Mouse (Mus musculus): ENCODE results near the gene Chst8.

Chst8 gene

DNA sequence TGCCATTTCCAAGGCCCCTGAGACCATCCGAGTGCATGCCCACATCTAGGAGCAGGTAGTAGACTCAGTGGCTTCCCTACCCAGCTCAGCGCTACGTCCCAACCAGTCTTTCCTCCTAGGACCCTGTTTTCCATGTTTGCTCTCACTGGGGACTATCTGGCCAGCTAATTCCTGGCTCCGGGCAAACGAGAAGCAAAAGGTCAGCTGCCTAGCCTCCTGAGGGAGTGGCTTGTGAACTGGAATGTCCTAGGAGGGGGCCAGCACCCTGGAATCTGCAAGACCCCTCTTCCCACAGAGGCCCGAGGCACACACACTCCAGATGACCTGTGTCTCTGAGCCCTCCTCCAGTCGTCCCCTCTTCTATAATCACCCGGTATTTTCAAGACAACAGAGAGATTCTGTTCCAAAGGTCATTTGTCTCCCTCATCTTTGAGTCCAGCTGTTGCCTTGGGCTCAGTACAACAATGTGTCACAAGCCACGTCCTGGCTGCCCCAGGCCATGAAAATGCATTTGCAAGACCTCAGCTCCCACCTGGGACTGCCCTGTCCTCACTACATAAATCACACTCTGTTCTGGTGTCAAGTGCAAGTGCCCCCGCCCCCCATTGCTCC is 60.3 kb downstream of the Chst8 start:
- no peak for DNase-seq (ENCODE audit: low spot score in 2 of 2)

DNA sequence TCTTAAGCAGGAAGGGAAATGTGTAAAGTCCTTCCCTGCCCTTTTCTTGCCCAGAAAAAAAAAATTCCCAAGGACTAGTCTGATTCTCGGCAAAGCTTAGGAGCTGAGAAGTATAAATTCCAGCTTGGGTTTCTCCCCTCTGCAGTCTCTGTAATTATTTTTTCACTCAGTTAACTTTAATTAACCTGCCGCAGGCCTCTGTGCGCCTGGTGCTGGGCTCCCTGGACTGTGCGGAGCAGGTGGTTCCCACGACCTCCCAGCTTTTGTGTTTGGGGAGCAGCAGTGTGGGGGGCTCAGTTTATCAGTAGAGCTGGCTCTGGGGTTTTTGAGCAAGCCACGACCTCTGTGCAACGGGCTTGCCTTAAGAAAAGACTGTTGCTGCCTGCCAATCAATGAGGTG is 62.2 kb downstream of the Chst8 start:
- no peak for DNase-seq (ENCODE audit: low spot score in 2 of 2)

DNA sequence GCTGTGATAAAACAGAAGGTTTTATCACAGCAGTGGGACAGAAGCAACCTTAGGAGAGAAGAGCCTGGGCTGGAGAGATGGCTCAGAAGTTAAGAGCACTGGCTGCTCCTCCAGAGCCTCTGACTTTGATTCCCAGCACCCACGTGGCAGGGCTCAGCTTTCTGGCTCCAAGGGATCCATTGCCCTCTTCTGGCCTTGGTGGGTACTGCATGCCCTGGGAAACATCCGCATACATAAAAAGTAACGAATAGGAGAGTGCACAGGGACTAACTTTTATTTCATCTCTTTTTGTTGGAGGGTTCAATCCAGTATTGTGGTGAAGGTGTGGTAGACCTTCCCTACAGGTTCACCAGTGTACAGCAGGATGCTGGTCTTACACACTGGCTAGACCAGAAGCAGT is 62.8 kb downstream of the Chst8 start:
- DNase-seq (ENCODE audit: low spot score in 2 of 2): no peak

DNA sequence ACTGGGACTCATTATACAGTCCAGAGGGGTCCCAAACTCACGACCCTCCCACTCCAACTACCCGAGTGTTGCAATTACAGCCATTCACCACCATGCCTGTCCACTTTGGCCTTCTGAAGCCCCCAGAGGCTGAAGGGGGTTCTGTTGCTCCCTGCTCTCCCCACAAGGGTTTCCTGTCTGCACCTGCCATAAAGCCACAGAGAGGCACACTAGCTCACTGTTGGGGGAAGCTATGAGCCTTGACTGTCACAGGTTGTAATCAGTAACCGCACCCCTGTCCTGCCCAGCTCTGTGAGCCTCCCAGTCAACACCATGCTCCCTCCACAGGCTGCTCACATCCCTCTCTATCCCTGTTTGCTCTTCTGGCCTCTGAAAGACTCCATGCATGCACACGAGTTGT is 64.0 kb downstream of the Chst8 start:
- no peak for DNase-seq (ENCODE audit: low spot score in 2 of 2)

DNA sequence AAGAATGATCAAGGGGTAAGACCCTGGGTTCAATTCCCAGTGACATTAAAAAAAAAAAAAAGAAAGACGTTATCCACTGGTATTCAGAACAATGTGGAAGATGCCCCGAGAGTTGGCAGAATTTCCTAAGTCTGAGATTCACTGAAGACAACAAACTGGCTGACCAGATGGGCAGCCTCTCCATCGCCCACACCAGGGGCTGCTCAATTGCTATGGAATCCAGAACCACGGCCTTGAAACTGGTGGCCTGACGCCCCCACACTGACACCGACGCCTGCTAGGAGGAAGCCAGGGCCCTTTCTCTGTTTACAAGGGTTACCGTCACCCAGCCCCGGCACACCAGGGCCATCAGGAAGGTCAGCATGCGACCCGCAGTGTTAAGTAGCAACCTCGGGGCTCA is 64.8 kb downstream of the Chst8 start:
- peak; percentile 46 to 47 for DNase-seq (ENCODE audit: low spot score in 2 of 2)

DNA sequence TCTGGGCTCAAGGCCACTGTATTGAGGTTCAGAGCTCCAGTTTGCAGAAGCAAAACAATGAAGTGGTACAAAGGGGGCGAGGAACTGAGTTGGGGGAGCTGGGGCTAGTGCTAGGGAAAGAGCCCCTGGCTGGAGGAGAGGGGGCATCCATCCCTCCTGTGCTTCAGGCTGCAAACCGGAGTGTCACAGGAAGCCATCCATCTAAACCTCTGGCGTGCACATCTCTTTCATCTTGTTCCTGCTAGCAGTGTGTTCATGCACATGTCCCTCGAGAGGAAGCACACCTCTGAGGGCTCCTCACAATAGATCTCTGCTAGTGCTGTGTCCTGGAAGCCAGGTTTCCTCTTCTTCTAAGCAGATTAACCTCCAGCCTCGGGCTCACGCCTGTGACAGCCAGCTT is 65.9 kb downstream of the Chst8 start:
- DNase-seq (ENCODE audit: low spot score in 2 of 2): no peak

DNA sequence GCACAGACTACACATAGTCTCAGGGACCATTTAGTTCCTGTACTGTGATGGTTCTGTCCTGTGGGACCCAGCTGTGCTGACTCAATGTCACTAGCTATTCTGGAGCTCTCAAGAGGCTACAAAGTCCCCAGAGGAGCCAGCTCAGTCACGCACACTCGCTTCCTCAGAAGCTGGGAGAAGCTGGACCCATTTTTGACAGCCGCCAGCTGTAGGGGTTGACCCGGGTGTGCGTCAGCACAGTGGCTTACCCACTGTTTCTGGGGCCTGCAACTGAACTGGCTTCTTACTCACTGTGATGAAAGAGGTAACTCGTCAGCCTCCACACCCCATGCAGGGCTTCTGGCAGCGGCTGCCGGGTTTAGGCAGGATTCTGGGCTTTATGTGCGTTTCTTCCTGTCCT is 66.3 kb downstream of the Chst8 start:
- DNase-seq (ENCODE audit: low spot score in 2 of 2): no peak

DNA sequence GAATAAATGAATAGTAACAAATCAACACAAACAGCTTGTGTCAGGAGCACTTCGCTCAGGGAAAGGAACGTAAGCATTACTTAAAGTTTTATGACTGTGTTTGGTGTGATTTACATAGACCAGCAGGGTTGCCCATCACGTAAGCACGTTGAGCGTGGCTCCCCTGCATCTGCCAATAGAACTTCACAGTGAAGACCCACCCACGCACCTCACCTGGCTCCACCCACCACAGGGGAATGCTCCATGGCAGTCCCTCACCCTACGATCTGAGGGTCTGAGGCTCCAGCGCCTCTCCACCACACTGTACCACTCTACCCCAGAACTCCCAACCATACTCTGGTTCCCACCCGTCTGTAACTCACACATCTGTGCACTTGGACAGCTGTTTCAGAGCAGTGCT is 67.1 kb downstream of the Chst8 start:
- no peak for DNase-seq (ENCODE audit: low spot score in 2 of 2)

DNA sequence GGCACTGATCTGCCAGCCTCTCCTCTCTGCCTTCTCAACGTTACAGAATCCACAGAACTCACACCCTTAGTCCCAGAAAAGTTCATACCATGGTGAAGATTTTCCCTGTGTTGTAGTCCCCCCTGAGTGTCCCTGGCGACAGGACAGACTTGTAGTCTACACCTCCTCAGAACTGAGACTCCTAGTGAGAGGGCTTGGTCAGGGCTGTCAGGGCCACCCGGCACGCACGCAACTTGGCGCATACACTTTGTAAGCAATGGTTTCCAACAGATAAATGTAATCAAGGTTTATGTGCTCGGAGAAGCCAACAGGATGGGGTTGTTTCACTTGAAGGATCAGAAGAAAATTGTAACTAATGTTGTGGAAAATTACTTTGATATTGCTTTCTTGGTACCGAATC is 67.5 kb downstream of the Chst8 start:
- DNase-seq (ENCODE audit: low spot score in 2 of 2): no peak

DNA sequence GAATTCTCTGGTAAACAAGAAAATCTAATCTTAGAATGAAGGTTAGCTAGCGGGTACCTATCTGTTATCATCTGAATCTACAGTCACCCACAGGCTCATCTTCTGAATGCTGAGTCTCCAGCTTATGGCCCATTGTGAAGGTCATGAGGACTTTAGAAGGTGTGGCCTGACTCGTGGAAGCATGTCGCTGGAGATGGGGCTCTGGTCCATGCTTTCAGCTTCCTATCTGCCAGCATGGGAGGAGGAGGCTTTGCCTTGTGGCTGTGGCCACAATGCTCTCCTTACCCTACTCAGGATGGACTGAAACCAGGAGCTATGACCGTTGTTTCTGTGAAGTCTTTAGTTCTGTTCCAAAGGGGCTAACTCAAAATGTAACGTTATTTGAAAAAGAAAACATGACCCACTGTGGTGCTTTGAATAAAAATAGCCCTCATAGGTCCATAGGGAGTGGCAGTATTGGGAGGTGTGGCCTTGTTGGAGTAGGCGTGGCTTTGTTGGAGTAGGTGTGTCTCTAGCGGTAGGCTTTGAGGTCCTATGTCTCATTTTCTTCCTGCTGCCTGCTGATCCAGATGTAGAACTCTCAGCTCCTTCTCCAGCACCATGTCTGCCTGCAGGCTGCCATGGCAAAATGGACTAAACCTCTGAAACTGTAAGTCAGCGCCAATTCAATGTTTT is 69.0 kb downstream of the Chst8 start:
- DNase-seq (ENCODE audit: low spot score in 2 of 2): no peak

DNA sequence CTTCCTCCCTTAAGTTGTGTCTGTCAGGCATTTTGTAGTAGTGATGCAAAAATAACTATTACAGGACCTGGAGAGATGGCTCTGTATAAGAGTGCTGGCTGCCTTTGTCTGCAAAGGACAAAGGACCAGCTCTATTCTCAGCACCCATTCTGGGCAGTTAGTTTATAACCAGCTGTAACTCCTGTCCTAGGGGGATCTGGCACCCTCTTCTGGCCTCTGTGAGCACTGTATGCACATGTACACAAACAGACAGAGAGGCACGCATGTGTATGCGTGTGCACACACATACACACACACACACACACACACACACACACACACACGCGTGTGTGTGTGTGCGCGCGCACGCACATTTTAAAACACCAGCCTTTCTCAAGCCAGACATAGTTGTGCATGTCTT is 73.1 kb downstream of the Chst8 start:
- DNase-seq (ENCODE audit: low spot score in 2 of 2): no peak

DNA sequence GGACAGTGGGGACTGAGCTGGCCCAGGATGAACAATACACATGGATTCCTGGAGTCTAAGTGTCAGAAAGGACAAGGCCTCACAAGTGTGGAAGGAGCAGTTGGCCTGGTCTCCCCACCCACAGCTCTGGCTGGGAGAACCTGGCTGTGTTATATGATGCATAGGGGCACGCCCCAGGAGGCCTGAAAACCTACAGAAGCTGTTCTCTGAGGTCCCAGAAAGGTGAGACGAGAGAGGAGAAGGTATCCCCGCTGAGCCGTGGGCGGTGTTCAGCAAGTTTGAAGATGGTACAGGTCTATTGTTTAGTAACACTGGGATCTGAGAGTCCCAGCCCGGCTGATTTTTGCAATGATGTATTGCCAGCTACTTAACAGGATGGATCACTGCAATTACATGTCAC is 75.3 kb downstream of the Chst8 start:
- no peak for DNase-seq (ENCODE audit: low spot score in 2 of 2)

DNA sequence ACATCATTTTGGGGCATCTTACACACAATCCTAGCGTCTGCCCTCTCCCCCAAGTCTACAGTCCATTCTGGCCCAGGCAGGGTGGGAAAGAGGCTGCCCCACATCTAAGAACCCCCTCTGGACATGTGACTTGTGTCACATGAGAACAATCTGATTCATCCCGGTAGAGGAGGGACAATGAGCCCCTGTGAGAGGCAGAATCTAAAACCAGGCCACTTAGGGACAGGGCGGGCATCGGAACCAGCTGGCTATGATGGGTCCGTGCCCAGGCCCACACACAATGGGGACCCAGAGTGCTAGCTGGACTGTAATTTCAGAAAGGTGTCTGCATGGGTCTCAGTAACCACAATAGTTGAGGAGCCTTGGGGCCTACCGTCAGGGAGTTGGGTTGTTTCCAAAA is 78.2 kb downstream of the Chst8 start:
- DNase-seq (ENCODE audit: low spot score in 2 of 2): peak; percentile 40 to 61

DNA sequence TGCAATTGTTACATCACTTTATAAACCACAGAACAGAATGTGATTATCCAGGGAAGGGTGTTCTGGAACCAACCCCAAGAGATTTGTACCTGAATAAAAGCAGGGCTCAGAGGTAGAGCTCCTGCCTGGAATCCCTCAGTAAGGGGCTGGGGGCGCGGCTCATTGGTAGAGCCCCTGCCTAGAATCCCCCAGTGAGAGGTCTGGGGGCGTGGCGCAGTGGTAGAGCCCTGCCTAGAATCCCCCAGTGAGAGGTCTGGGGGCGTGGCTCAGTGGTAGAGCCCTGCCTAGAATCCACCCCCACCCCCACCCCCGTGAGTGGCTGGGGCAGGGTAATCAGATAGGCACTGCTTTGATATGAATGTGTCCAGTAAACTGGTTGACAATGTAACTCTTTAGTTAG is 83.6 kb downstream of the Chst8 start:
- DNase-seq (ENCODE audit: low spot score in 2 of 2): no peak

DNA sequence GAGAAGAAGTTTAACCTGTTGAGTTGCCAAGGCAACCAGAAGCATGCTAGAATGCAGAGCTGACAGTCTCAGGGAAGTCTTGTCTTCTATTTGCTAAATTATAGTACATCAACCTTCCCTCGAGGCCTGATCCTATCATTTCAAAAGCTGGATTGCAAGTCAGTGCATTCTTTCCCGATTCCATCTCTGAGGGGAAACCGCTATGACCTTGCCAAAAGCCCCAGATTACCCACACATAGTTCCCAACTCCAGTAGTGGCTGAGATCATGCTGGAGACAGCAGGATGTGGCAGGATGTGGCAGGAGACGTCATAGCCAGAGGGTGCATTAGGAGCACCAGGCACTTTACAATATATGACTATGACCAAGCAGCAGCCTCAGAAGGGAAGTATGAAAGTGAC is 87.3 kb downstream of the Chst8 start:
- no peak for DNase-seq (ENCODE audit: low spot score in 2 of 2)

DNA sequence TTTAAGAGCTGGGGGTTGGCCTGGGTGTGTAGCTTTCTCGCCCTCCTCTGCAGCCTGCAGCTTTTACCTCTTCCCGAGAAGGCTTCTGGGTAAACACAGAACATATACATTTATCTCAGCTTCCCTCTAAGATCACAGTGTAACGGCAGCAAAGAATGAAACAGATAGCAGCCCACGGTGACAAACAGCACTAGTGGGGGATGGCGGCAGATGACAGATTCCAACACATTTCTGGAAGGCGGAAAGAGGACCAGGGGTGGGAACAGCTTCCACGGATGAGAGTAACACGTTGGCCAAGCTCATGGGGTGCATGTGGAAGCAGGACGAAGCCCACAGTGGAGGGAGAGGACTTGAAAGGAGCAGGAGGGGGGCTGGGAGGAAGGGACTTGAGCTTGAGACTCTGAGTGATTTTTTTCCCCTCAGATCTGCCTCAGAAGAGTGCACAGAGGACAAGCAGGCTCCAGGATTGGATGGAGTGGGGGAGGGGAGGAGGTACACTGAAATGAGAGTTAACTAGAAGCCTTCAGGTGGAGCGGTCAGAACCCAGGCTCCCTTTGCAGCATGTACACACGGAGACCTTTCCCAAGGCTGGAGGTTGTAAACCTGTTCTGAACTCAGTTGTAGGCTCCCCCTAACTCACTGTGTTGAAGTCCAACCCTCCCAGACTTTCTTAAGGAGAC is 89.8 kb downstream of the Chst8 start:
- no peak for DNase-seq (ENCODE audit: low spot score in 2 of 2)

DNA sequence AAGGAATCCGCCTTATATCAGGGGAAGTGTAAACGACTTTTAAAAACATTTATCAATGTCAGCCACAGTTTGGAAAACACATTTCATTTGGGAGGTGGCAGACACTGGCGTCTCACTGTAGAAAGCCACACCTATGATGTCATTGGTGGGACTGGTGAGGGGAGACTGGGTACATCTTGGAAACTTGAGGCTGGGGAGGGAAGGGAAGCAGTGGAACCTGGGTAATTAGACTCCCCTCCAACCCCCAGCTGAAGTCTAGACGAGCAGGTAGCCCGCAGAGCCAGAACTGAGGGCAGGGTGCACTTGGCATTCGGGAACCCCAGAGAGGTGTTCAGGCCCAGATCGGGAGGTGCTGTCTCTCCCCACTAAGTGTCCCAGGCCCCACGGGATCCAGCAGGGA is 90.4 kb downstream of the Chst8 start:
- no peak for DNase-seq (ENCODE audit: low spot score in 2 of 2)

DNA sequence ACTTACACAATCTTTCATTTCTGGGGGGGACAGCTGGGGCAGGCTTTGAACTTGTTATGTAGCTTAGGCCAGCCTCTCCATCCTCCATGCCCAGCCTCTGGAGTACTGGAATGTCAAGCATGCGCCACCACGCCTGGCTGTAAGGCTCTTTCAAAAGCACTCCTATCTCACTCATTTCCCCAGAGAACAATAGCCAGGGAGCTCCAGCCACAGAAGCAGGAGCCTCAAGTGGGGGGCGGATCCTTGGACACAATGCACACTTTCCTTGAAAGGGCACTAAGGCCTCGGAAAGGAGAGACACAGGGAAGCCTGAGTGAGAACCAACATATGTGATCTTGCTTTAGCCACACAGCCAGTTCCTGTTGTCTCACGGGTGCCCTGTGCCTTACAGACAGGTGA is 90.9 kb downstream of the Chst8 start:
- no peak for DNase-seq (ENCODE audit: low spot score in 2 of 2)

DNA sequence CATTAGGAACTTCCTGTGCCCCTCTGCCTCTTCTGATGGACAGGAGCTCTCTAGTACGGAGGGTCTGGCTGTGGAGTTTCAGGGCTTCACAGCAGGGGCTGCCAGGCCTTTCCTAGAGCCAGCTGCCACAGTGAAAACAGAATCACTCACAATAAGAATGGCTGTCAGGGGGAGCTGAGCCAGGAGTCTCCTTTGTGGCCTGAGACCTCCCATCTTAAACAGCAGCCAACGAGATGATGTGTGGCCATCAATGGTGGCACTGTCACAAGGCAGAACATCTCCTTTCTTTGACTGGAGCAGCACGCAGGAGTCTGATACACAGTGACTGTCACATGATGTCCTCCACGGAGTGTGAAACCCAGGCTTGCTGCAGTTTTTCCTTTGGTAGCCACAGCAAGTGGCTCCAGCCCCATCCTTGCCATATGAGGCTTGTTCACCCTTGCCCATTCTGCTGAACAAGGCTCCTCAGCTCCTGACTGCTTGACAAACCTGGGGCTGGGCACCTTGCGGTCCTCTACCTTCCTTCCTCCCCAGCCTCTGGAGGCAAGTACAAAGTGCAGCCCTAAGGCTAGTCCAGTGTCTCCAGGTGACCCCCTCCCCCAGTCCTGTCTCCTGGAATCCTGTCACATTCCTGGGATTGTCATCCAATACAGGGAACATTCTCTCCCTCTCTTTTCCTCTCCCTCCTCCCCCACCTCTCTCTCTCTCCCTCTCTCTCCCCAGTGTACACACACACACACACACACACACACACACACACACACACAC is 91.4 kb downstream of the Chst8 start:
- DNase-seq (ENCODE audit: low spot score in 2 of 2): no peak

DNA sequence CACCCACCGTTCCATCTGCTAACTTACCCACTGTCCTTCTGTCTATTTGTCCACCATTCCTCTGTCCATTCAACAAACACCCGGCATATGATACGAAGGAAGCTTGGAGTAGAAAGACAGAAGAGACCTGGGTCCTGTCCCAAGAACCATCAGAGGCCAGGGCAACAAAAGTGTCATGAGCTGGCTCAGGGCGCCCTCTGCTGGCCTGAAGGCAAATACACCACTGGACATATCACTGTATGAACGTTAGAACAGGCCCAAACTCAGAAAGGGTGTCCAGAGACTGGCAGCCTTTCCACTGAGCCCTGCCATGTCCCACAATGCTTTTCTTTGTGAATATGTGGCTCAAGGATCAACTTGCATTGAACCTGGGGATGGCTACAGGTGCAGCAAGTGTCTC is 92.9 kb downstream of the Chst8 start:
- DNase-seq (ENCODE audit: low spot score in 2 of 2): peak in 1 of 2 experiments; percentile 70

DNA sequence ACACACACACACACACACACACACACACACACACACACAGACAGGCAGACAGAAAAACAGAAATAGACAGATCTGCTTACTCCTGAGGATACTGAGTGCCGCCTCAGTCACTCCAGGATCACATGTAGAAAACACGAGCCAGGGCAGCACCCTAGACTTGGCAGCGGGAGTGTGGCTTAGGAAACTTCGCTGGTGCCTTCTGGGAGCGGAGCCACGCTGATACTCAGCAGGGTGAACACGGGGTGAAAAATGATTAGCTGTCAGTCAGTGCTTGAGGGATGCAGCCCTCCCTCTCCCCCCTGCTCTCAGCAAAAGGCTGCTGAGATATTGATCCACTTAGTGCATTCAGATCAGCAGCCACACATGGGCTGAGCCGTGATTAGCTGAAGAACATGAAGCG is 93.9 kb downstream of the Chst8 start:
- peak in 1 of 2 experiments; percentile 35 for DNase-seq (ENCODE audit: low spot score in 2 of 2)

DNA sequence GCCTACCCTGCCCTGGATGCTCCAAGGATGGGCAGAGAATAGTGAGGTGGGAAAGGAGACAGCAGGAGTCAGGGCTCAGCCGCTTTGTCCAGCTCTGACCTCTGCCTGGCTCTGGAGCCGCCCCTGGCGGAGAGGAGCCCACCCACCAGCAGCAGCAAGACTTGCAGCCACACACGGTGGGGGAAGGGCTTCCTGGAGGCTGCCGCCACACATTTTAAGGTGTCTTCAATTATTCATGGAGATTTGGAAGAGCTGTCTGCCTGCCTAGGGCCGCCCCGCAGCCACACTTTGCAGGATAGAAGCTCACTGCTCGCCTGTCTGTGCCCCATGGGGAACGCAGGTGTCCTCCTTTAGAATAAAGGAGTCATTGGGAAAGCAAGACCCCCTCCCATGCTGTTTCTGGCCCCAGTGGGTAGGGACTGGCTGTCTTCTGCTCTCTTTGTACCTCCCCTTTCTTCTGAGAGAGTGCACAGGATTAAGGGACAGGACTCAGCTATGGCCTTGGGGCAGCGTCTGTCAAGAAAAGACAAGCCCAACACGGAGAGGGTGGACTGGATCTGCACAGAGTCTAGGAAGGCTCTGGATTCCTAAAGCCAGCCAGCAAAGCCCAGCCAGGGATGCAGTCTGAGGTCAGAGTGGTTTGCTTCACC is 95.2 kb downstream of the Chst8 start:
- no peak for DNase-seq (ENCODE audit: low spot score in 2 of 2)
